Mouse (Mus musculus): Measurements from ENCODE around the gene Vmn1r89.

DNA sequence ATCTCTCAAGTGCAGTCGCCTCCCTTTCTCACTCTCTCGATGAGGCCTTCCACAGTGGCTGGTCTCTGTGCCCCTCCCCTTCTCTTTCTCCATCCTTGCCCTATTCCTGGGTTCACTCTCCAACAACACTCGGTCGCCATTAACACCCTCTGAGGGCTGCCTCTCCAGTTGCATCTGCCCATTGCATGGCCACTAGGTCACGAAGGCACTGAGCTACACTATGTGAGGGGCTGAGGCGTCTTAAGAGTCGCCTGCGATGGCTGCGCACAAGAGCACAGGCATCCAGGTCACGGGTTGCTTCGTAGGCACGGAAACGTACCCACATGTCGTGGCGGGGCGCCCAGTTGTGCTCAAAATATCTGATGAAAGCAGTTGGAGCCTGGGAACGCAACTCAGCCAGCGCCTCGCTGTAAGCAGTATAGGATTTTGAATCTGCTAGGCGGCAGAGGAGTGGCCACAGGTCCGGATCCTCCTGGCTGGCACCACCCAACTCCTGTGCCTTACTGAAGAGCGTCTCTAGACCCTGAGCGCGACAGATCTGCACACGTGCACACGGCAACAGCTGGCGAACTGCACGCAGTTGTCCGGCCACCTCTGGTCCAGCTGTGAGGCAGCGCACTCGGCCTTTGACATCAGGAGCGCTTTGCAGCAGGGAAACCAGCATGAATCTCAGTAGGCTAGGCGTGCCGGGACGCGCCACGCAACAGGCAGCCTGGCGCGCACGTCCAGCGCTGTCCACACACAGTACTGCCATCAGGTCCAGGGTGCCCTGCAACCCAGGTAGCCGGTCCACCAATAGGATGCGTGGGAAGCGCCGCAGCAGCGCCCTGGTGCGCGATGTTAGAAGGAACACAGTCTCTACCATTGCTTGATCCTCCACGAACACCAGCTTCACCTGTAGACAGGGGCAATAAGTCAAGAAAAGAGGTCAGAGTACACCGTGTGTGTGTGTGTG, 48.2 kb downstream of the Vmn1r89 start:
- TF ChIP-seq CTCF (IDR thresholded peaks at IDR 0.05) (no peak), EP300 (IDR thresholded peaks at IDR 0.05; ENCODE audit: insufficient read depth, low read depth, low read length) (no peak), POLR2A (IDR thresholded peaks at IDR 0.05; ENCODE audit: insufficient read depth, low read depth, low read length) (no peak)
